Mouse (Mus musculus) lung, adult 2 months (tissue): ENCODE data around the gene Ripor1.

Experiments
- CTCF ChIP-seq: fragments of 200-500 bp; IDR thresholded peaks from 2 replicates; pipeline ENCODE4 v1.5.1; 2011; ENCODE audit warnings: mild to moderate bottlenecking, low read length, control low read depth; ENCODE audit not compliant: insufficient read depth
- POLR2A ChIP-seq: fragments of 200-500 bp; IDR thresholded peaks from 2 replicates; pipeline ENCODE4 v1.6.1; 2011; ENCODE audit warnings: low read depth, mild to moderate bottlenecking, control low read depth, low read length, borderline replicate concordance; ENCODE audit errors: extremely low read depth

DNA sequence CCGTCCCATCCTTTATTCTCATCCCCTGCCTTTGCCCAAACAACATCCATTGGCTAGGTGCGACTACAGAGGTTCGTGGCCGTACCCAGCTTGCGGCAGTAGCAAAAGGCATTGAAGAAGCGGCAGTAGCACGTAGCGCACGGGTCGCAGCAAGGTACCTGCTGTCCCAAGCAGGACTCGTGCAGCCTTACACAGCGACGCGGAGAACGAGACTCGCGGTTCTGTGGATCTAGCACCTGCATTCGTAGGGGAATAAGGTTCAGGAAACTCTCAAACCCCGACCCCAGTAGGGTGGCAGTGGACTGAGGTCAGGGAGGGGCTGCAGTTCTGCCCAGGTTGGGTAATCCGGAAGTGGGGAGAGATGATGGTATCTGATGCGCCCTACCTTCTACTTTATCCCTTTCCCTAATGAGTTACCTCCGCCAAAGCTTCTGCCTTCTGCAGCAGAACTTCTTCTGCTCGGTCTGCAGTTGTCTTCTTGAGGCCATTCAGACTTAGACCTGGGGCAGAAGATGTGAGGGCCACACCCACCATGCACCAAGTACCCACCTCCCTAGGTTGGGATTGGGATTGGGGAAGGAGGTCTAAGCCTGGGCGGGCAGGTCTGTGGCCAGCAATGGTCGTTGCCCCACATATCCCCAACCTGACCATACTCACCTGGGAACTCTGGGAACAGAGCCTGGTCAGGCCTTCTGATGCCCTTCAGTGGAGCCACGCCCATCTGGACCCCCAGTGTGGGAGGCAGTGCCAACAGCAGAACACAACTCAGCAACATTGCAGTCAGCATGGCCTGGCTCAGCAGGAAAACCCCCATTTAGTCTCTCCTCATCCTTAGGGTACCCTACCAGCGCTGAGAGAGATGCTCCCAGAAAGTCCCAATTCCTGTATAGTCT lies 38.1 kb upstream of the Ripor1 start:
- TF ChIP-seq POLR2A (no peak), CTCF (no peak)
